ENCODE assay signal across 9 mouse cellular contexts in the genomic region with DNA sequence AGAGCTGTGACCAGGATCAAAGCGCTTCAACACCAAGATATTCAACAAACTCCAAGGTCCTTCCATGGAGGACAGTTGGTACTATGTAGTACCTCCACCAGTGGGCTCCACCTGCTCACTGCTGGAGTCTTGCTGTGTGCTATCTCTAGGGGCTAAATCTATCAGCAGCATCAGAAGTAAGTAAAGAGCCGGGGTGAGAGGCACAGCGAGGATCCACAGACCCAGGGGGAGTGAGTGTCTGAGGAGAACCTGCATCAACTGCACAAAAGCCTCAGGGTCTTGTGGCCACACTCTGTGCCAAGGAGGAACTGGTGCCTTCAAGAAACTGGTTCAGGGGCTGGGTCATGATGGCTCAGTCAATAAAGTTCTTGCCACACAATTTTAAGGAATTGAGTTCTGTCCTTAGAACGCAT. TPM values are rescaled to one million over a fixed set of nuclear protein-coding genes. Genes with fewer than 3 reads are reported as not detected.
DNase-seq lines count a peak whose midpoint lies in the region; ATAC-seq and TF ChIP-seq lines count a peak whose summit lies in the region.
"Had no signal": no experiment of that assay in that cellular context is flagged by ENCODE, and none has a peak within 500 bp of the region (broad histone marks: within the 10 kb centered on the region; RNA-seq: fewer than 3 reads in every experiment).

No protein-coding gene starts in this region.

- H3K9me3 ChIP-seq in ES-E14 (ENCODE audit: control insufficient read depth, insufficient read depth, low read depth, low read length): no peaks in the 10 kb centered on the region
- H3K9me3 ChIP-seq in lung, embryonic 16.5 days (ENCODE audit: control insufficient read depth, low read length): no peaks in the 10 kb centered on the region

- no peak overlapping the region for H3K4me3 ChIP-seq in layer of hippocampus, adult 2 months
- H3K4me3 ChIP-seq in ES-E14 (ENCODE audit: insufficient read depth in 1 of 2, low read depth in 1 of 2, low read length in 2 of 2, poor library complexity in 1 of 2, severe bottlenecking in 1 of 2): no peak overlapping the region
- no peak overlapping the region for H3K4me3 ChIP-seq in lung, embryonic 16.5 days (ENCODE audit: low read length)

- 59% methylated on average over 4 of the region's 4 CpGs for whole genome bisulfite sequencing in lung, embryonic 16.5 days

- H3K27me3 ChIP-seq in lung, embryonic 16.5 days (ENCODE audit: control insufficient read depth, insufficient read depth, low read depth, low read length): no peaks in the 10 kb centered on the region

- no peak for DNase-seq in layer of hippocampus, adult 2 months (ENCODE audit: low spot score in 2 of 2)
- DNase-seq in layer of hippocampus, adult 9-11 months: no peak
- DNase-seq in ES-E14 (ENCODE audit: low read depth, low spot score) (no peak), adipocyte (ENCODE audit: low spot score) (peak; percentile 58)
- DNase-seq in frontal cortex, postnatal 25 days (ENCODE audit: low spot score in 2 of 2): no peak
- no peak for DNase-seq in left cerebral cortex, adult 18-20 months (ENCODE audit: low spot score in 2 of 2)

- in situ Hi-C loops in ES-E14 (cut with MboI; ENCODE audit: low sequenced_read_pairs in 2 of 2, unreplicated experiment in 2 of 2): no loop called here

- peak; percentile 18; the same call in 1 of the 2 replicates for ATAC-seq in lung, embryonic 16.5 days (ENCODE audit: low read depth)
- ATAC-seq: forebrain, embryonic 16.5 days; midbrain, embryonic 16.5 days had no signal

- H3K27ac ChIP-seq in layer of hippocampus, adult 2 months: no peak overlapping the region
- no peak overlapping the region for H3K27ac ChIP-seq in ES-E14 (ENCODE audit: insufficient read depth, low read depth, low read length, poor library complexity, severe bottlenecking)
- H3K27ac ChIP-seq in lung, embryonic 16.5 days (ENCODE audit: low read length): no peak overlapping the region

- H3K36me3 ChIP-seq in ES-E14 (ENCODE audit: control insufficient read depth, insufficient read depth, low read length, poor library complexity, severe bottlenecking): no peaks in the 10 kb centered on the region
- H3K36me3 ChIP-seq in lung, embryonic 16.5 days (ENCODE audit: control insufficient read depth, insufficient read depth, low read length): no peaks in the 10 kb centered on the region

- no peaks in the 10 kb centered on the region for H3K4me1 ChIP-seq in ES-E14 (ENCODE audit: control insufficient read depth in 2 of 2, insufficient read depth in 2 of 2, low read length in 2 of 2, poor library complexity in 1 of 2)
- H3K4me1 ChIP-seq in lung, embryonic 16.5 days (replicated peaks; ENCODE audit: control insufficient read depth, insufficient read depth, low read length): peaks cover 40% of the 10 kb centered on the region

- no peak overlapping the region for H3K4me2 ChIP-seq in lung, embryonic 16.5 days (ENCODE audit: low read depth, low read length)

- no peak overlapping the region for H3K9ac ChIP-seq in ES-E14 (ENCODE audit: insufficient read depth, low read depth, low read length, poor library complexity, severe bottlenecking)
- H3K9ac ChIP-seq in lung, embryonic 16.5 days (ENCODE audit: low read length): 0 out of 2 replicates have a peak overlapping the region, but pooled peaks have one; percentile 14

- TF ChIP-seq CTCF in layer of hippocampus, adult 2 months (conservative IDR thresholded peaks at IDR 0.05): peak; percentile 74

TF ChIP-seq in ES-E14, 5 proteins besides CTCF, POLR2A, EP300 and RAD21:
- TF ChIP-seq ZC3H11A (IDR thresholded peaks at IDR 0.05; ENCODE audit: borderline replicate concordance, low read depth, low read length) (0 out of 2 replicates have a peak, but pooled peaks have one; percentile 4), ZNF384 (IDR thresholded peaks at IDR 0.05; ENCODE audit: low read depth, low read length) (no peak), MAFK (IDR thresholded peaks at IDR 0.05; ENCODE audit: insufficient read depth, low read depth, low read length) (no peak)

RNA-seq across cellular contexts. Expression of gene Slc45a1, which starts 56.6 kb away (rescaled TPM):
- 10 to 100 TPM; 39.7 to 40.1 TPM for total RNA-seq in layer of hippocampus, adult 2 months (2021)
- total RNA-seq in ES-E14 (2012; rRNA removed): 0.98 and 2.0 TPM in 2 replicates
- polyA plus RNA-seq in lung, embryonic 16.5 days (2015; fragmentation: Nextera tagmentation; extraction: Ambion mirVana): 0.14 and 0.15 TPM in 2 replicates
- total RNA-seq in left cerebral cortex, adult 18-20 months (2021): 10 to 100 TPM; 49.1 to 49.4 TPM

Comparison
In these comparisons a context has a peak if more than half of its experiments do, and no peak if none do; other contexts are left out.
1. RNA of gene Slc45a1, which starts 56.6 kb away (total RNA-seq): 49.1 to 49.4 TPM in left cerebral cortex, adult 18-20 months and 39.7 to 40.1 TPM in layer of hippocampus, adult 2 months; 0.98 to 2.0 TPM in ES-E14; every median in the first group is over 10 times any median in the second.